Mouse (Mus musculus) monocyte, adult 59 days (primary cell): ENCODE measurements around the gene Tlr11. TPM values are rescaled to one million over a fixed set of nuclear protein-coding genes. Genes with fewer than 3 reads are reported as not detected.

Experiments
- total RNA-seq, 2 experiments: library from RNA; stranded (reverse); gene quantifications; one replicate each; pipeline ENCODE4 v1.2.4; 2023

Tlr11 gene
- 1 to 10 TPM; 5.0 to 5.4 TPM for total RNA-seq

GRCm38 (mm10) chr14:50357593-50357992 is at the start of gene Tlr11:
Gene Tlr11, plus strand, starts transcription at chr14:50357914.

GRCm38 (mm10) chr14:50326661-50327060 is 31.1 kb upstream of the Tlr11 start, which contains the start of gene Olfr734:
Gene Olfr734, minus strand, starts transcription at chr14:50326761.

GRCm38 (mm10) chr14:50348796-50349195 is 8.9 kb upstream of the Tlr11 start, which contains the start of gene Olfr735:
Gene Olfr735, minus strand, starts transcription at chr14:50348872.

GRCm38 (mm10) chr14:50380863-50381262 is 23.1 kb downstream of the Tlr11 start, which contains the start of gene Olfr736:
Gene Olfr736, plus strand, starts transcription at chr14:50381163.

GRCm38 (mm10) chr14:50407268-50407667 is 49.6 kb downstream of the Tlr11 start, which contains the start of gene Olfr738:
Gene Olfr738, plus strand, starts transcription at chr14:50407568.

Other genes starting within 250 kb of the Tlr11 start
- not detected for gene Olfr727, start 234.7 kb upstream of the Tlr11 start, total RNA-seq
- gene Olfr728, start 215.2 kb upstream of the Tlr11 start, total RNA-seq: not detected
- not detected for gene Olfr729, start 205.0 kb upstream of the Tlr11 start, total RNA-seq
- gene Olfr730, start 169.7 kb upstream of the Tlr11 start, total RNA-seq: not detected
- gene Olfr731, start 116.0 kb upstream of the Tlr11 start, total RNA-seq: not detected
- gene Olfr732, start 73.7 kb upstream of the Tlr11 start, total RNA-seq: not detected
- gene Olfr733, start 56.4 kb upstream of the Tlr11 start, total RNA-seq: not detected
- not detected for gene Olfr734, start 31.2 kb upstream of the Tlr11 start, total RNA-seq
- not detected for gene Olfr735, start 9.0 kb upstream of the Tlr11 start, total RNA-seq
- not detected for gene Olfr736, start 23.2 kb downstream of the Tlr11 start, total RNA-seq
- not detected for gene Olfr738, start 49.7 kb downstream of the Tlr11 start, total RNA-seq
- gene Olfr739, start 60.7 kb downstream of the Tlr11 start, total RNA-seq: not detected
- not detected for gene Olfr740, start 87.6 kb downstream of the Tlr11 start, total RNA-seq
- not detected for gene Olfr741, start 114.8 kb downstream of the Tlr11 start, total RNA-seq
- gene Olfr742, start 145.7 kb downstream of the Tlr11 start, total RNA-seq: not detected
- gene Olfr743, start 163.9 kb downstream of the Tlr11 start, total RNA-seq: not detected